10 mouse cellular contexts compared by ENCODE assay signal in genomic region chr16:49906066-49906465, GRCm38 (mm10).
DNase-seq lines count a peak whose midpoint lies in the region; ATAC-seq and TF ChIP-seq lines count a peak whose summit lies in the region.
"Had no signal": no experiment of that assay in that cellular context is flagged by ENCODE, and none has a peak within 500 bp of the region (broad histone marks: within the 10 kb centered on the region; RNA-seq: fewer than 3 reads in every experiment).

No protein-coding gene starts in this region.

- H3K9me3 ChIP-seq in kidney, postnatal 0 days (replicated peaks; ENCODE audit: low read length) = no peaks in the 10 kb centered on the region
- H3K9me3 ChIP-seq in embryonic facial prominence, embryonic 14.5 days (ENCODE audit: control insufficient read depth, low read length) = no peaks in the 10 kb centered on the region
- H3K9me3 ChIP-seq in hindbrain, embryonic 12.5 days (replicated peaks) = no peaks in the 10 kb centered on the region
- no peaks in the 10 kb centered on the region for H3K9me3 ChIP-seq in midbrain, postnatal 0 days (ENCODE audit: low read length)

- no peak for TF ChIP-seq CTCF in kidney, postnatal 0 days (IDR thresholded peaks at IDR 0.05; ENCODE audit: low read depth)
- TF ChIP-seq CTCF in kidney, adult 2 months (conservative IDR thresholded peaks at IDR 0.05; ENCODE audit: insufficient read depth, insufficient read length, low read depth, low read length) = no peak
- no peak for TF ChIP-seq CTCF in midbrain, postnatal 0 days (IDR thresholded peaks at IDR 0.05)

- DNase-seq in kidney, postnatal 0 days (ENCODE audit: low spot score) = no peak
- no peak for DNase-seq in kidney, adult 2 months
- DNase-seq in embryonic facial prominence, embryonic 14.5 days (ENCODE audit: low spot score) = peak; percentile 54
- no peak for DNase-seq in midbrain, postnatal 0 days (ENCODE audit: low spot score)
- DNase-seq in cerebellum, adult 11-12 months = no peak
- DNase-seq in frontal cortex, adult 2 months (ENCODE audit: extremely low spot score in 1 of 2, low spot score in 1 of 2) = no peak
- DNase-seq: kidney, adult 11 months; lung, adult 2 months had no signal

- H3K36me3 ChIP-seq in kidney, postnatal 0 days (ENCODE audit: insufficient read depth, low read length) = 0 out of 2 replicates have a peak, but pooled peaks cover under 1% of the 10 kb centered on the region
- H3K36me3 ChIP-seq in kidney, adult 2 months (ENCODE audit: control insufficient read depth, insufficient read depth, low read length) = peaks cover 2% of the 10 kb centered on the region; the same call in 1 of the 2 replicates
- H3K36me3 ChIP-seq in embryonic facial prominence, embryonic 14.5 days (ENCODE audit: control insufficient read depth, insufficient read depth, low read length) = peaks cover 13% of the 10 kb centered on the region; the same call in 1 of the 2 replicates
- H3K36me3 ChIP-seq in hindbrain, embryonic 12.5 days = no peaks in the 10 kb centered on the region
- H3K36me3 ChIP-seq in midbrain, postnatal 0 days (ENCODE audit: insufficient read depth, low read length) = peaks cover 5% of the 10 kb centered on the region; the same call in 1 of the 2 replicates

- H3K4me3 ChIP-seq in kidney, postnatal 0 days (replicated peaks; ENCODE audit: low read depth, low read length) = no peak overlapping the region
- no peak overlapping the region for H3K4me3 ChIP-seq in kidney, adult 2 months (ENCODE audit: insufficient read depth, low read depth, low read length)
- H3K4me3 ChIP-seq in embryonic facial prominence, embryonic 14.5 days (ENCODE audit: low read depth, low read length) = no peak overlapping the region
- no peak overlapping the region for H3K4me3 ChIP-seq in hindbrain, embryonic 12.5 days
- no peak overlapping the region for H3K4me3 ChIP-seq in midbrain, postnatal 0 days (ENCODE audit: low read depth, low read length)
- H3K4me3 ChIP-seq: erythroblast, embryonic 14.5 days had no signal

- H3K27me3 ChIP-seq in kidney, postnatal 0 days (ENCODE audit: insufficient read depth, low read length) = no peaks in the 10 kb centered on the region
- no peaks in the 10 kb centered on the region for H3K27me3 ChIP-seq in kidney, adult 2 months (replicated peaks; ENCODE audit: control insufficient read depth, insufficient read depth, low read length)
- H3K27me3 ChIP-seq in embryonic facial prominence, embryonic 14.5 days (replicated peaks; ENCODE audit: control insufficient read depth, insufficient read depth, low read length) = no peaks in the 10 kb centered on the region
- no peaks in the 10 kb centered on the region for H3K27me3 ChIP-seq in hindbrain, embryonic 12.5 days
- no peaks in the 10 kb centered on the region for H3K27me3 ChIP-seq in midbrain, postnatal 0 days (ENCODE audit: insufficient read depth, low read length)

- TF ChIP-seq POLR2A in kidney, adult 2 months (IDR thresholded peaks at IDR 0.05; ENCODE audit: low read depth, low read length) = no peak

- H3K4me1 ChIP-seq in kidney, postnatal 0 days (replicated peaks; ENCODE audit: insufficient read depth, low read length) = 0 out of 2 replicates have a peak, but pooled peaks cover 9% of the 10 kb centered on the region
- no peaks in the 10 kb centered on the region for H3K4me1 ChIP-seq in kidney, adult 2 months (ENCODE audit: control insufficient read depth, insufficient read depth, low read length)
- peaks cover 26% of the 10 kb centered on the region for H3K4me1 ChIP-seq in embryonic facial prominence, embryonic 14.5 days (ENCODE audit: control insufficient read depth, insufficient read depth, low read length)
- no peaks in the 10 kb centered on the region for H3K4me1 ChIP-seq in hindbrain, embryonic 12.5 days
- 0 out of 2 replicates have a peak, but pooled peaks cover 5% of the 10 kb centered on the region for H3K4me1 ChIP-seq in midbrain, postnatal 0 days (ENCODE audit: insufficient read depth, low read length)

- no peak overlapping the region for H3K4me2 ChIP-seq in kidney, postnatal 0 days (ENCODE audit: low read length)
- H3K4me2 ChIP-seq in embryonic facial prominence, embryonic 14.5 days (ENCODE audit: low read depth, low read length) = peak overlapping the region; percentile 36
- H3K4me2 ChIP-seq in hindbrain, embryonic 12.5 days (replicated peaks) = no peak overlapping the region
- no peak overlapping the region for H3K4me2 ChIP-seq in midbrain, postnatal 0 days (ENCODE audit: low read depth, low read length, poor library complexity, severe bottlenecking)

- no peak for ATAC-seq in kidney, postnatal 0 days (replicated peaks; ENCODE audit: low FRiP score, low read depth)
- ATAC-seq in embryonic facial prominence, embryonic 14.5 days (ENCODE audit: low read depth) = peak; percentile 76
- ATAC-seq in hindbrain, embryonic 12.5 days (ENCODE audit: low FRiP score) = no peak
- ATAC-seq in midbrain, postnatal 0 days (ENCODE audit: low FRiP score) = 0 out of 2 replicates have a peak, but pooled peaks have one; percentile 20

- H3K27ac ChIP-seq in kidney, postnatal 0 days = 0 out of 2 replicates have a peak overlapping the region, but pooled peaks have one; percentile 2
- no peak overlapping the region for H3K27ac ChIP-seq in kidney, adult 2 months (ENCODE audit: insufficient read depth, low read depth, low read length)
- H3K27ac ChIP-seq in embryonic facial prominence, embryonic 14.5 days (replicated peaks; ENCODE audit: low read depth, low read length) = peak overlapping the region; percentile 80
- H3K27ac ChIP-seq in hindbrain, embryonic 12.5 days = peak overlapping the region; percentile 23; the same call in 1 of the 2 replicates
- no peak overlapping the region for H3K27ac ChIP-seq in midbrain, postnatal 0 days (ENCODE audit: low read depth, low read length)

- 48% methylated on average over 5 of the region's 5 CpGs for WGBS in kidney, postnatal 0 days
- 54% methylated on average over 5 of the region's 5 CpGs for WGBS in kidney, adult 2 months
- 14% methylated on average over 5 of the region's 5 CpGs for WGBS in embryonic facial prominence, embryonic 14.5 days
- WGBS in hindbrain, embryonic 12.5 days = 36% methylated on average over 5 of the region's 5 CpGs
- 28% methylated on average over 5 of the region's 5 CpGs for WGBS in midbrain, postnatal 0 days

- no peak overlapping the region for H3K9ac ChIP-seq in kidney, postnatal 0 days (ENCODE audit: low read depth, low read length)
- H3K9ac ChIP-seq in embryonic facial prominence, embryonic 14.5 days (ENCODE audit: low read depth, low read length) = peak overlapping the region; percentile 15; the same call in 1 of the 2 replicates
- no peak overlapping the region for H3K9ac ChIP-seq in hindbrain, embryonic 12.5 days
- H3K9ac ChIP-seq in midbrain, postnatal 0 days (replicated peaks; ENCODE audit: low read length, poor library complexity, severe bottlenecking) = no peak overlapping the region

Comparison
In these comparisons a context has a peak if more than half of its experiments do, and no peak if none do; other contexts are left out.
1. H3K27ac ChIP-seq: peak in kidney, postnatal 0 days (single experiment), embryonic facial prominence, embryonic 14.5 days (single experiment) and hindbrain, embryonic 12.5 days (single experiment); none in kidney, adult 2 months (single experiment) and midbrain, postnatal 0 days (single experiment).
2. ATAC-seq: peak in embryonic facial prominence, embryonic 14.5 days (single experiment) and midbrain, postnatal 0 days (single experiment); none in kidney, postnatal 0 days (single experiment) and hindbrain, embryonic 12.5 days (single experiment).